In the genomic region with DNA sequence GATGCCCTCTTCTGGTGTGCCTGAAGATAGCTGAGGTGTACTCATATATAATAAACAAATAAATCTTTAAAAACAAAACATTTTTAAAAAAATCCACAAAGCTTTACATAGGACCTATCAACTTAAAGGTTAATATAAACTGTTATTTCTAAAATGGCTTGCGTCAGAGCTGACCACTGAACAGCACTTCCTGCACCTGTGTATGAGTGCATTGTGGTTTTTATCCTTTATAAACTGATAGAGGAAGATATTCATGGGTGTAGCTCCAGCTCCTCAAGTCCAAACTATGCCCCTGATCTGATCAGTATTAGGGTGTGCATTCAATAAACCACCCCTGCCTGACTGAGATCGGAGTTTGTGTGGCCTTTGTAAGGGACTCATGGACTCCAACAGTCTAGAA, we compare ENCODE assay signal across 12 mouse cellular contexts.
"Had no signal": no experiment of that assay in that cellular context is flagged by ENCODE, and none has a peak within 500 bp of the region (broad histone marks: within the 10 kb centered on the region; RNA-seq: fewer than 3 reads in every experiment).

No protein-coding gene starts in this region.

- H3K9me3 ChIP-seq: limb, embryonic 12.5 days; megakaryocyte, embryonic 14.5 days; midbrain, embryonic 12.5 days; neural tube, embryonic 13.5 days had no signal

- DNase-seq: liver; lung, adult 18-20 months; right cerebral cortex, adult 18-20 months; right cerebral cortex, postnatal 25 days; thymus, postnatal 36 days had no signal

- H3K4me1 ChIP-seq: limb, embryonic 12.5 days; midbrain, embryonic 12.5 days; neural tube, embryonic 13.5 days had no signal

- H3K27ac ChIP-seq: limb, embryonic 12.5 days; liver, embryonic 14.5 days; midbrain, embryonic 12.5 days; neural tube, embryonic 13.5 days had no signal

- H3K27me3 ChIP-seq: limb, embryonic 12.5 days; megakaryocyte, embryonic 14.5 days; midbrain, embryonic 12.5 days; neural tube, embryonic 13.5 days had no signal

- H3K4me2 ChIP-seq: limb, embryonic 12.5 days; midbrain, embryonic 12.5 days; neural tube, embryonic 13.5 days had no signal

- H3K9ac ChIP-seq: limb, embryonic 12.5 days; liver, embryonic 14.5 days; midbrain, embryonic 12.5 days; neural tube, embryonic 13.5 days had no signal

- ATAC-seq: intestine, embryonic 16.5 days; midbrain, embryonic 16.5 days had no signal

- H3K4me3 ChIP-seq: limb, embryonic 12.5 days; megakaryocyte, embryonic 14.5 days; midbrain, embryonic 12.5 days; neural tube, embryonic 13.5 days had no signal

- H3K36me3 ChIP-seq: limb, embryonic 12.5 days; midbrain, embryonic 12.5 days; neural tube, embryonic 13.5 days had no signal
